Mouse (Mus musculus) colon, adult 2 months (tissue): ENCODE data around the gene Mterf2. TPM values are rescaled to one million over a fixed set of nuclear protein-coding genes. Genes with fewer than 3 reads are reported as not detected.

Experiments used
- polyA plus RNA-seq: library from polyadenylated mRNA; depleted of rRNA; stranded (reverse); fragments of >200 nt; gene quantifications from 2 replicates; pipeline ENCODE4 v1.2.3, GENCODE M21; 2012; rRNA removed

Gene Mterf2
- 0.36 and 1.5 TPM in 2 replicates for polyA plus RNA-seq

DNA sequence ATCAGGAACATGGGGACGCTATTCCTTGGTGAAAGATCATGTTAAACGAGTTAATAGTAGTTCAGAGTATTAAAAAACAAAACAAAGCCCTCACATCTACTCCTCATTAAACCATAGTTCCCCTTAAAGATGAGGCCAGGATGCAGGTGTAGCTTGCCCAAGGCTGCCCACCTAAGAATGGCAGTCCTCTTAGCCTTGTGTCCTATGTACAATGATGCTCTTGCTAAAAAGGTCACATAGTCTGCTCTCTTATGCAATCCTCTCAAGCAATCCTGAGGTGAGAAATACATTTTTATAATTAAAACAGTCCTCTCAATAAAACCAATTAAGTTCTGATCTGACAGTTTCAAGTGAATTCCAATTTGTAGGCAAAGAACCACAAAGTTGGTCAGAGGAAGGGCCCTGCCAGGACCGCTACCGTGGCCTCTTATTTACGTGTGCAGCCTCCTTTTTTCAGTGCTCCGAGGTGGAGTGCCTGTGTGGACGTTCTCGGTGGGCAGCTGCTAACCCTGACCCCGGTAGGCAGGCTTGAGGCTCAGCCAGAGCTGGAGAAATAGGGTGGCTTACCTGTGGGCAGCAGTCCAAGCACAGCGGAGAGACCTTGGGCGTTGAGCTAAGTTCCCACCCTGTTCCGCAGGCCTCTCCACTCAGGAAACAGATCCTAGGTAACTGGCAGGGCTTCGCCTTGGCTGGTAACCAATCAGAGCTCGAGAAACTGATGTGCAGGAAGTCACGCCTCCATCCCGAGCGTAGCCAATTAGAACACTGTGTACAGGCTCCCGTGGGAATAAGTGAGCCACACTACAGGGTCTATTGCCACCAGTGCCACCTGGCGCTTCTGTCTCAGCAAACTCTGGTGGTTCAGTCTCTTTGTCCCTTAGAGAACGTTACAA is at the start of gene Mterf2:
Gene Mterf2, minus strand, starts transcription at position 633 of the 893 bp plus-strand sequence.

GRCm38 (mm10) chr10:85102247-85103084 is 25.4 kb downstream of the Mterf2 start, which contains the start of the genes Fhl4 and Tmem263:
Gene Fhl4 (minus strand): TSS chr10:85102495.
Gene Tmem263 (plus strand): TSS chr10:85102627.

Other genes starting within 250 kb of the Mterf2 start
- gene Ric8b, start 210.4 kb downstream of the Mterf2 start, polyA plus RNA-seq, result 6.4 and 6.7 TPM in 2 replicates
- gene Fhl4, start 25.5 kb downstream of the Mterf2 start, polyA plus RNA-seq, result 0.09 TPM in 2 replicates
- gene Tmem263, start 25.4 kb downstream of the Mterf2 start, polyA plus RNA-seq, result 5.6 and 9.8 TPM in 2 replicates
- 12.4 and 22.0 TPM in 2 replicates for gene Cry1, start 57.0 kb upstream of the Mterf2 start, polyA plus RNA-seq